Mouse (Mus musculus) cerebellum, adult 2 months (tissue): ENCODE results near the gene Sos1.

Experiments
- CTCF ChIP-seq: fragments of 200-500 bp; IDR thresholded peaks from 2 replicates; pipeline ENCODE4 v1.5.1; 2011; ENCODE audit warnings: low read depth, mild to moderate bottlenecking, control low read depth, low read length, moderate library complexity, borderline replicate concordance; ENCODE audit not compliant: insufficient read depth
- POLR2A ChIP-seq: fragments of 200-500 bp; IDR thresholded peaks from 2 replicates; pipeline ENCODE4 v1.6.1; 2011; ENCODE audit warnings: low read length, control low read depth, borderline replicate concordance; ENCODE audit not compliant: insufficient read depth

- TF ChIP-seq CTCF (no peak), POLR2A (no peak)
Observed at GRCm38 (mm10) chr17:80492274-80492673, 12.0 kb upstream of the Sos1 start.
